Mouse (Mus musculus) lung, embryonic 14.5 days (tissue): ENCODE data around the gene Ank3. TPM values are rescaled to one million over a fixed set of nuclear protein-coding genes. Genes with fewer than 3 reads are reported as not detected.

Source experiments
- ATAC-seq: fragments of 200-750 bp; cut with Nextera tagmentation; 2 replicates; pipeline ENCODE4 v1.8.0; 2017; ENCODE audit warnings: mild to moderate bottlenecking, moderate TSS enrichment, moderate library complexity; ENCODE audit not compliant: insufficient read depth
- DNase-seq: peaks from one replicate; pipeline ENCODE4 v3.0.0-alpha.2; 2015
- H3K27ac ChIP-seq: fragments of 300-500 bp; sonication (generic); 2 replicates; pipeline ENCODE4 v1.5.1; 2014; ENCODE audit warnings: low read depth, mild to moderate bottlenecking, moderate library complexity
- H3K27me3 ChIP-seq: fragments of 300-500 bp; sonication (generic); 2 replicates; pipeline ENCODE4 v1.6.1; 2014; ENCODE audit warnings: low read length, control low read depth; ENCODE audit not compliant: insufficient read depth
- H3K36me3 ChIP-seq: fragments of 300-500 bp; sonication (generic); 2 replicates; pipeline ENCODE4 v1.6.1; 2014; ENCODE audit warnings: control low read depth; ENCODE audit not compliant: insufficient read depth
- H3K4me1 ChIP-seq: fragments of 300-500 bp; sonication (generic); 2 replicates; pipeline ENCODE4 v1.6.1; 2014; ENCODE audit warnings: antibody characterized with exemption, control low read depth; ENCODE audit not compliant: insufficient read depth
- H3K4me2 ChIP-seq: fragments of 300-500 bp; sonication (generic); 2 replicates; pipeline ENCODE4 v1.6.1; 2014; ENCODE audit warnings: mild to moderate bottlenecking
- H3K4me3 ChIP-seq: fragments of 300-500 bp; sonication (generic); 2 replicates; pipeline ENCODE4 v1.5.1; 2014; ENCODE audit warnings: low read depth, low read length
- H3K9ac ChIP-seq: fragments of 300-500 bp; sonication (generic); 2 replicates; pipeline ENCODE4 v1.6.1; 2014
- H3K9me3 ChIP-seq: fragments of 300-500 bp; sonication (generic); 2 replicates; pipeline ENCODE4 v1.6.1; 2016; ENCODE audit warnings: low read depth, low read length, control low read depth
- CTCF ChIP-seq: IDR thresholded peaks from 2 replicates; pipeline ENCODE4 v1.5.1; 2016; ENCODE audit warnings: antibody characterized with exemption, low read depth
- WGBS: fragments of 180-500 bp; shearing (Covaris S2); extraction: QIAGEN DNeasy Blood & Tissue Kit; methylation state at CpG from one replicate; pipeline ENCODE4 v1.1.7; 2014; 5-methylcytosine and 5-hydroxymethylcytosine counted together
- polyA plus RNA-seq: library from polyadenylated mRNA; unstranded; fragments of >200 nt; fragmentation: Nextera tagmentation; extraction: Ambion mirVana; gene quantifications from 2 replicates; pipeline ENCODE4 v1.2.1, GENCODE M21; 2014

The Ank3 gene
- polyA plus RNA-seq, 1 experiment from 2014 or later = 16.2 TPM

- TF ChIP-seq CTCF = no peak
- Histone ChIP-seq H3K4me1 (no peaks in the 10 kb centered on the region), H3K36me3 (no peaks in the 10 kb centered on the region), H3K4me2 (no peak overlapping the region), H3K27ac (no peak overlapping the region), H3K9me3 (no peaks in the 10 kb centered on the region), H3K9ac (no peak overlapping the region), H3K4me3 (no peak overlapping the region), H3K27me3 (no peaks in the 10 kb centered on the region)
- 62% methylated on average over 11 of the region's 11 CpGs for WGBS
- DNase-seq (peak; percentile 53), ATAC-seq (no peak)
Observed at GRCm38 (mm10) chr10:69753464-69753863, 354.9 kb downstream of the Ank3 start.

- DNase-seq (peak; percentile 5), ATAC-seq (no peak)
- Histone ChIP-seq H3K4me2 (no peak overlapping the region), H3K9me3 (no peaks in the 10 kb centered on the region), H3K36me3 (no peaks in the 10 kb centered on the region), H3K4me3 (no peak overlapping the region), H3K27ac (no peak overlapping the region), H3K4me1 (no peaks in the 10 kb centered on the region), H3K27me3 (no peaks in the 10 kb centered on the region), H3K9ac (no peak overlapping the region)
- TF ChIP-seq CTCF = no peak
- WGBS = 59% methylated on average over 4 of the region's 4 CpGs
Observed at GRCm38 (mm10) chr10:69756956-69757672, 358.5 kb downstream of the Ank3 start.

GRCm38 (mm10) chr10:69762977-69763376 is 364.4 kb downstream of the Ank3 start:
- Histone ChIP-seq H3K4me1 (no peaks in the 10 kb centered on the region), H3K9me3 (no peaks in the 10 kb centered on the region), H3K9ac (no peak overlapping the region), H3K27me3 (no peaks in the 10 kb centered on the region), H3K4me3 (no peak overlapping the region), H3K36me3 (no peaks in the 10 kb centered on the region), H3K27ac (no peak overlapping the region), H3K4me2 (no peak overlapping the region)
- WGBS = 38% methylated on average over 7 of the region's 7 CpGs
- no peak for DNase-seq
- ATAC-seq = no peak
- no peak for TF ChIP-seq CTCF

- 36% methylated on average over 4 of the region's 4 CpGs for WGBS
- Histone ChIP-seq H3K36me3 (no peaks in the 10 kb centered on the region), H3K27ac (no peak overlapping the region), H3K4me2 (no peak overlapping the region), H3K9ac (no peak overlapping the region), H3K27me3 (no peaks in the 10 kb centered on the region), H3K4me1 (no peaks in the 10 kb centered on the region), H3K9me3 (no peaks in the 10 kb centered on the region), H3K4me3 (no peak overlapping the region)
- TF ChIP-seq CTCF = no peak
- ATAC-seq = no peak
- DNase-seq = peak; percentile 18
Observed at GRCm38 (mm10) chr10:69764402-69764801, 365.8 kb downstream of the Ank3 start.

- H3K4me3 ChIP-seq = no peak overlapping the region
- no peak for TF ChIP-seq CTCF
- no peaks in the 10 kb centered on the region for H3K36me3 ChIP-seq
- H3K27ac ChIP-seq = no peak overlapping the region
- DNase-seq (no peak), ATAC-seq (no peak)
- no peaks in the 10 kb centered on the region for H3K4me1 ChIP-seq
- no peak overlapping the region for H3K9ac ChIP-seq
- WGBS = 69% methylated on average over 12 of the region's 12 CpGs
- no peaks in the 10 kb centered on the region for H3K9me3 ChIP-seq
- H3K4me2 ChIP-seq = no peak overlapping the region
- H3K27me3 ChIP-seq = no peaks in the 10 kb centered on the region
Observed at GRCm38 (mm10) chr10:69777065-69777645, 378.6 kb downstream of the Ank3 start.

GRCm38 (mm10) chr10:69777736-69778135 is 379.2 kb downstream of the Ank3 start:
- ATAC-seq (no peak), DNase-seq (no peak)
- H3K4me1 ChIP-seq = no peaks in the 10 kb centered on the region
- H3K4me2 ChIP-seq = no peak overlapping the region
- no peak overlapping the region for H3K9ac ChIP-seq
- no peak overlapping the region for H3K4me3 ChIP-seq
- H3K36me3 ChIP-seq = no peaks in the 10 kb centered on the region
- no peaks in the 10 kb centered on the region for H3K27me3 ChIP-seq
- TF ChIP-seq CTCF = no peak
- H3K9me3 ChIP-seq = no peaks in the 10 kb centered on the region
- H3K27ac ChIP-seq = no peak overlapping the region
- WGBS = 65% methylated on average over 11 of the region's 11 CpGs

- WGBS = 84% methylated on average over 3 of the region's 3 CpGs
- ATAC-seq (no peak), DNase-seq (no peak)
- no peak for TF ChIP-seq CTCF
- no peak overlapping the region for H3K9ac ChIP-seq
- no peaks in the 10 kb centered on the region for H3K9me3 ChIP-seq
- no peak overlapping the region for H3K4me3 ChIP-seq
- H3K4me2 ChIP-seq = no peak overlapping the region
- H3K36me3 ChIP-seq = no peaks in the 10 kb centered on the region
- no peaks in the 10 kb centered on the region for H3K4me1 ChIP-seq
- no peaks in the 10 kb centered on the region for H3K27me3 ChIP-seq
- no peak overlapping the region for H3K27ac ChIP-seq
Observed at GRCm38 (mm10) chr10:69779246-69779645, 380.7 kb downstream of the Ank3 start.
